Mouse (Mus musculus) forebrain, embryonic 16.5 days (tissue): ENCODE measurements around the gene Lypd4. TPM values are rescaled to one million over a fixed set of nuclear protein-coding genes. Genes with fewer than 3 reads are reported as not detected.
A peak's percentile ranks its signal among the peaks of the same experiment; 100 is the strongest.

Experiments
- ATAC-seq: fragments of 200-750 bp; cut with Nextera tagmentation; 2 replicates; pipeline ENCODE4 v1.8.0; 2017; ENCODE audit warnings: mild to moderate bottlenecking, moderate library complexity
- H3K27ac ChIP-seq: fragments of 300-500 bp; sonication (generic); 2 replicates; pipeline ENCODE4 v1.5.1; 2014; ENCODE audit warnings: low read length, control low read depth
- H3K27me3 ChIP-seq: fragments of 300-500 bp; sonication (generic); replicated peaks from 2 replicates; pipeline ENCODE4 v1.6.1; 2014; ENCODE audit warnings: low read length; ENCODE audit not compliant: control insufficient read depth, insufficient read depth
- H3K36me3 ChIP-seq: fragments of 300-500 bp; sonication (generic); 2 replicates; pipeline ENCODE4 v1.6.1; 2014; ENCODE audit not compliant: control insufficient read depth, insufficient read depth
- H3K4me1 ChIP-seq: fragments of 300-500 bp; sonication (generic); replicated peaks from 2 replicates; pipeline ENCODE4 v1.6.1; 2014; ENCODE audit warnings: low read length; ENCODE audit not compliant: control insufficient read depth, insufficient read depth
- H3K4me2 ChIP-seq: fragments of 300-500 bp; sonication (generic); 2 replicates; pipeline ENCODE4 v1.6.1; 2014; ENCODE audit warnings: mild to moderate bottlenecking, low read length, control low read depth
- H3K4me3 ChIP-seq: fragments of 300-500 bp; sonication (generic); replicated peaks from 2 replicates; pipeline ENCODE4 v1.5.1; 2014; ENCODE audit warnings: mild to moderate bottlenecking, low read length, control low read depth
- H3K9ac ChIP-seq: fragments of 300-500 bp; sonication (generic); replicated peaks from 2 replicates; pipeline ENCODE4 v1.6.1; 2014; ENCODE audit warnings: low read depth, low read length, control low read depth
- H3K9me3 ChIP-seq: fragments of 300-500 bp; sonication (generic); 2 replicates; pipeline ENCODE4 v1.6.1; 2016; ENCODE audit warnings: low read length; ENCODE audit not compliant: control insufficient read depth
- WGBS: fragments of 180-500 bp; shearing (Covaris S2); extraction: QIAGEN DNeasy Blood & Tissue Kit; methylation state at CpG from one replicate; pipeline ENCODE4 v1.1.7; 2014; 5-methylcytosine and 5-hydroxymethylcytosine counted together
- polyA plus RNA-seq: library from polyadenylated mRNA; unstranded; fragments of >200 nt; fragmentation: Nextera tagmentation; extraction: Ambion mirVana; gene quantifications from 2 replicates; pipeline ENCODE4 v1.2.1, GENCODE M21; 2015

Gene Lypd4
- polyA plus RNA-seq, 1 experiment from 2014 or later: not detected

- ATAC-seq: peak; percentile 63
- 32% methylated on average over 10 of the region's 10 CpGs for WGBS
- Histone ChIP-seq H3K4me3 (no peak overlapping the region), H3K27me3 (no peaks in the 10 kb centered on the region), H3K4me2 (no peak overlapping the region), H3K9me3 (no peaks in the 10 kb centered on the region), H3K27ac (no peak overlapping the region), H3K9ac (no peak overlapping the region), H3K4me1 (peaks cover 17% of the 10 kb centered on the region), H3K36me3 (peaks cover 10% of the 10 kb centered on the region; the same call in 1 of the 2 replicates)
These were observed 20.8 kb upstream of the Lypd4 start for GRCm38 (mm10) chr7:24890281-24891216.

GRCm38 (mm10) chr7:24889431-24890220, 19.9 kb upstream of the Lypd4 start:
- no peak overlapping the region for H3K27ac ChIP-seq
- peaks cover 10% of the 10 kb centered on the region; the same call in 1 of the 2 replicates for H3K36me3 ChIP-seq
- H3K4me3 ChIP-seq: no peak overlapping the region
- H3K4me2 ChIP-seq: no peak overlapping the region
- 77% methylated on average over 6 of the region's 6 CpGs for WGBS
- peaks cover 21% of the 10 kb centered on the region for H3K4me1 ChIP-seq
- no peaks in the 10 kb centered on the region for H3K9me3 ChIP-seq
- ATAC-seq: no peak
- no peaks in the 10 kb centered on the region for H3K27me3 ChIP-seq
- H3K9ac ChIP-seq: no peak overlapping the region

GRCm38 (mm10) chr7:24887096-24887495, 17.4 kb upstream of the Lypd4 start:
- no peaks in the 10 kb centered on the region for H3K9me3 ChIP-seq
- no peak overlapping the region for H3K4me2 ChIP-seq
- 44% methylated on average over 4 of the region's 4 CpGs for WGBS
- H3K9ac ChIP-seq: no peak overlapping the region
- H3K27ac ChIP-seq: no peak overlapping the region
- peaks cover 10% of the 10 kb centered on the region; the same call in 1 of the 2 replicates for H3K36me3 ChIP-seq
- ATAC-seq: no peak
- H3K27me3 ChIP-seq: no peaks in the 10 kb centered on the region
- H3K4me3 ChIP-seq: no peak overlapping the region
- H3K4me1 ChIP-seq: peaks cover 21% of the 10 kb centered on the region

- Histone ChIP-seq H3K4me1 (peaks cover 21% of the 10 kb centered on the region), H3K27me3 (no peaks in the 10 kb centered on the region), H3K36me3 (peaks cover 10% of the 10 kb centered on the region; the same call in 1 of the 2 replicates), H3K9me3 (no peaks in the 10 kb centered on the region), H3K9ac (peak overlapping the region; percentile 100), H3K27ac (no peak overlapping the region), H3K4me3 (peak overlapping the region; percentile 89; the same call in 1 of the 2 replicates), H3K4me2 (peak overlapping the region; percentile 59)
- WGBS: 71% methylated on average over 4 of the region's 4 CpGs
- no peak for ATAC-seq
These were observed 16.5 kb upstream of the Lypd4 start for GRCm38 (mm10) chr7:24886308-24886633.

GRCm38 (mm10) chr7:24885468-24886307, 15.9 kb upstream of the Lypd4 start:
- Histone ChIP-seq H3K9ac (peak overlapping the region; percentile 100), H3K9me3 (no peaks in the 10 kb centered on the region), H3K4me2 (peak overlapping the region; percentile 59), H3K27ac (no peak overlapping the region), H3K27me3 (no peaks in the 10 kb centered on the region), H3K4me1 (peaks cover 21% of the 10 kb centered on the region), H3K36me3 (peaks cover 10% of the 10 kb centered on the region; the same call in 1 of the 2 replicates), H3K4me3 (peak overlapping the region; percentile 89)
- WGBS: 42% methylated on average over 12 of the region's 12 CpGs
- ATAC-seq: no peak

- Histone ChIP-seq H3K36me3 (peaks cover 8% of the 10 kb centered on the region; the same call in 1 of the 2 replicates), H3K9ac (peak overlapping the region; percentile 100), H3K27ac (peak overlapping the region; percentile 78), H3K9me3 (no peaks in the 10 kb centered on the region), H3K4me2 (peak overlapping the region; percentile 59), H3K4me3 (peak overlapping the region; percentile 89), H3K4me1 (peaks cover 21% of the 10 kb centered on the region), H3K27me3 (no peaks in the 10 kb centered on the region)
- ATAC-seq: no peak
- WGBS: under 1% methylated on average over 47 of the region's 47 CpGs
These were observed 15.1 kb upstream of the Lypd4 start for GRCm38 (mm10) chr7:24884693-24885291.

GRCm38 (mm10) chr7:24883896-24884692, 14.4 kb upstream of the Lypd4 start, which contains the start of gene Rps19:
TSS of gene Rps19 (plus strand) at chr7:24884371.
- H3K27me3 ChIP-seq: no peaks in the 10 kb centered on the region
- 0% methylated on average over 57 of the region's 57 CpGs for WGBS
- H3K9ac ChIP-seq: peak within 1 kb of the TSS; percentile 100
- peak within 1 kb of the TSS; percentile 88 for H3K27ac ChIP-seq
- peaks cover 3% of the 10 kb centered on the region; the same call in 1 of the 2 replicates for H3K36me3 ChIP-seq
- peaks cover 21% of the 10 kb centered on the region for H3K4me1 ChIP-seq
- peak within 1 kb of the TSS; percentile 89 for H3K4me3 ChIP-seq
- no peaks in the 10 kb centered on the region for H3K9me3 ChIP-seq
- peak within 1 kb of the TSS; percentile 59 for H3K4me2 ChIP-seq
- ATAC-seq: peak; percentile 92
